Mouse (Mus musculus) CH12.LX (cell line): ENCODE data around the gene Lpcat1. TPM values are rescaled to one million over a fixed set of nuclear protein-coding genes. Genes with fewer than 3 reads are reported as not detected.

Source experiments
- DNase-seq: peaks from one replicate; pipeline ENCODE4 v3.0.0-alpha.2; 2013; ENCODE audit errors: extremely low read depth
- H3K27ac ChIP-seq: 2 replicates; pipeline ENCODE4 v1.5.1; 2012; ENCODE audit warnings: low read depth, mild to moderate bottlenecking, control low read depth, moderate library complexity; ENCODE audit not compliant: insufficient read depth
- H3K27me3 ChIP-seq: replicated peaks from 2 replicates; pipeline ENCODE3; 2012; ENCODE audit warnings: inconsistent platforms
- H3K36me3 ChIP-seq, 2 experiments: replicated peaks in 1 of 2; 2 replicates each; pipeline versions ENCODE3 to v1.6.1; 2012; ENCODE audit warnings: inconsistent platforms in 1 of 2, low read length in 1 of 2, mild to moderate bottlenecking in 1 of 2, mixed read lengths in 1 of 2, moderate library complexity in 1 of 2; ENCODE audit not compliant: control insufficient read depth in 1 of 2, insufficient read depth in 1 of 2
- H3K4me1 ChIP-seq, 2 experiments: 2 replicates each; pipeline ENCODE4 v1.6.1; 2012; ENCODE audit warnings: inconsistent platforms in 1 of 2, moderate library complexity in 1 of 2; ENCODE audit not compliant: insufficient read depth in 2 of 2, control insufficient read depth in 1 of 2
- H3K4me2 ChIP-seq: 2 replicates; pipeline ENCODE4 v1.6.1; 2012; ENCODE audit warnings: low read depth, mild to moderate bottlenecking, control low read depth; ENCODE audit not compliant: poor library complexity, insufficient read depth, severe bottlenecking
- H3K4me3 ChIP-seq, 3 experiments: fragments of 150-350 bp in 1 of 3; sonication (generic) in 1 of 3; replicated peaks in 1 of 3; 2 replicates each; pipeline versions ENCODE3 to v1.5.1; 2011 to 2012; ENCODE audit warnings: low read depth in 2 of 3, low read length in 2 of 3, mild to moderate bottlenecking in 2 of 3, moderate library complexity in 2 of 3, control low read depth in 1 of 3, improper control_type of control experiment in 1 of 3, inconsistent platforms in 1 of 3, mixed read lengths in 1 of 3; ENCODE audit not compliant: poor library complexity in 1 of 3
- H3K79me2 ChIP-seq: replicated peaks from 2 replicates; pipeline ENCODE4 v1.6.1; 2012; ENCODE audit warnings: mild to moderate bottlenecking, moderate library complexity; ENCODE audit not compliant: control insufficient read depth, poor library complexity, insufficient read depth, severe bottlenecking; ENCODE audit errors: extremely low read depth
- H3K9ac ChIP-seq: 2 replicates; pipeline ENCODE4 v1.6.1; 2012; ENCODE audit warnings: low read depth, mild to moderate bottlenecking, control low read depth, moderate library complexity; ENCODE audit not compliant: insufficient read depth
- H3K9me3 ChIP-seq: replicated peaks from 2 replicates; pipeline ENCODE3; 2012; ENCODE audit warnings: low read length, inconsistent platforms, mixed read lengths
- BHLHE40 ChIP-seq: IDR thresholded peaks from 2 replicates; pipeline ENCODE4 v1.6.1; 2011; ENCODE audit warnings: mild to moderate bottlenecking, low read depth, low read length, improper control_type of control experiment
- CTCF ChIP-seq, 2 experiments: IDR thresholded peaks in 1 of 2; conservative IDR thresholded peaks in 1 of 2; 2 replicates each; pipeline ENCODE4 v1.5.1; 2011 to 2012; ENCODE audit warnings: low read depth in 2 of 2, low read length in 2 of 2, improper control_type of control experiment in 1 of 2, inconsistent platforms in 1 of 2, mild to moderate bottlenecking in 1 of 2, moderate library complexity in 1 of 2
- EP300 ChIP-seq: IDR thresholded peaks from 2 replicates; pipeline ENCODE4 v1.6.1; 2011; ENCODE audit warnings: low read length, improper control_type of control experiment
- HCFC1 ChIP-seq: IDR thresholded peaks from 2 replicates; pipeline ENCODE4 v1.6.1; 2012; ENCODE audit warnings: low read depth, mild to moderate bottlenecking, inconsistent platforms, low read length, improper control_type of control experiment
- JUN ChIP-seq: IDR thresholded peaks from 2 replicates; pipeline ENCODE4 v1.6.1; 2011; ENCODE audit warnings: low read depth, mild to moderate bottlenecking, low read length, improper control_type of control experiment, moderate library complexity; ENCODE audit not compliant: insufficient read depth
- JUND ChIP-seq: conservative IDR thresholded peaks from 2 replicates; pipeline ENCODE4 v1.6.1; 2011; ENCODE audit warnings: low read depth, low read length, improper control_type of control experiment
- MAX ChIP-seq: IDR thresholded peaks from 2 replicates; pipeline ENCODE4 v1.6.1; 2011; ENCODE audit warnings: low read length, improper control_type of control experiment
- MAZ ChIP-seq: IDR thresholded peaks from 2 replicates; pipeline ENCODE4 v1.6.1; 2012; ENCODE audit warnings: low read depth, mild to moderate bottlenecking, inconsistent platforms, low read length, improper control_type of control experiment, moderate library complexity
- MEF2A ChIP-seq: IDR thresholded peaks from 2 replicates; pipeline ENCODE4 v1.6.1; 2014; ENCODE audit warnings: low read depth, mild to moderate bottlenecking, inconsistent platforms, low read length, improper control_type of control experiment, borderline replicate concordance
- MXI1 ChIP-seq: IDR thresholded peaks from 2 replicates; pipeline ENCODE4 v1.6.1; 2011; ENCODE audit warnings: mild to moderate bottlenecking, low read depth, low read length, improper control_type of control experiment
- MYC ChIP-seq: IDR thresholded peaks from 2 replicates; pipeline ENCODE4 v1.6.1; 2011; ENCODE audit warnings: low read depth, mild to moderate bottlenecking, improper control_type of control experiment, low read length
- NELFE ChIP-seq: IDR thresholded peaks from 2 replicates; pipeline ENCODE4 v1.6.1; 2011; ENCODE audit warnings: low read depth, low read length, improper control_type of control experiment
- NRF1 ChIP-seq: IDR thresholded peaks from 2 replicates; pipeline ENCODE4 v1.6.1; 2014; ENCODE audit warnings: low read depth, mild to moderate bottlenecking, inconsistent platforms, low read length, improper control_type of control experiment, moderate library complexity
- RAD21 ChIP-seq: IDR thresholded peaks from 2 replicates; pipeline ENCODE4 v1.6.1; 2011; ENCODE audit warnings: low read depth, mild to moderate bottlenecking, low read length, improper control_type of control experiment, moderate library complexity
- RCOR1 ChIP-seq: conservative IDR thresholded peaks from 2 replicates; pipeline ENCODE4 v1.6.1; 2012; ENCODE audit warnings: low read depth, mild to moderate bottlenecking, inconsistent platforms, low read length, improper control_type of control experiment
- SMC3 ChIP-seq: IDR thresholded peaks from 2 replicates; pipeline ENCODE4 v1.6.1; 2011; ENCODE audit warnings: low read depth, low read length, improper control_type of control experiment
- TBP ChIP-seq: conservative IDR thresholded peaks from 2 replicates; pipeline ENCODE4 v1.6.1; 2011; ENCODE audit warnings: low read depth, low read length, improper control_type of control experiment
- UBTF ChIP-seq: IDR thresholded peaks from 2 replicates; pipeline ENCODE4 v1.6.1; 2012; ENCODE audit warnings: low read depth, mild to moderate bottlenecking, inconsistent platforms, low read length, improper control_type of control experiment, moderate library complexity
- USF2 ChIP-seq: conservative IDR thresholded peaks from 2 replicates; pipeline ENCODE4 v1.6.1; 2011; ENCODE audit warnings: low read depth, low read length, improper control_type of control experiment
- ZC3H11A ChIP-seq: IDR thresholded peaks from 2 replicates; pipeline ENCODE4 v1.6.1; 2012; ENCODE audit warnings: low read depth, mild to moderate bottlenecking, inconsistent platforms, low read length, improper control_type of control experiment
- ZKSCAN1 ChIP-seq: IDR thresholded peaks from 2 replicates; pipeline ENCODE4 v1.6.1; 2012; ENCODE audit warnings: low read depth, inconsistent platforms, low read length, improper control_type of control experiment, borderline replicate concordance
- ZMIZ1 ChIP-seq: IDR thresholded peaks from 2 replicates; pipeline ENCODE4 v1.6.1; 2012; ENCODE audit warnings: low read depth, mild to moderate bottlenecking, inconsistent platforms, low read length, improper control_type of control experiment
- ZNF384 ChIP-seq: IDR thresholded peaks from 2 replicates; pipeline ENCODE4 v1.6.1; 2012; ENCODE audit warnings: low read depth, low read length, improper control_type of control experiment, inconsistent platforms
- dilution Hi-C: fragments of 300-500 bp; cut with MboI; formaldehyde crosslinking; loops from 2 replicates; pipeline ENCODE4 v1.14.3; 2020; ENCODE audit warnings: low sequenced_read_pairs; ENCODE audit not compliant: extremely low pct_unique_long_range_greater_than_20kb, extremely low pct_ligation_motif_present
- in situ Hi-C: fragments of 300-500 bp; cut with MboI; formaldehyde crosslinking; loops from 3 replicates; pipeline ENCODE4 v1.14.3; 2019; ENCODE audit warnings: low sequenced_read_pairs, low pct_ligation_motif_present, low pct_unique_long_range_greater_than_20kb, mixed read lengths
- polyA plus RNA-seq: library from polyadenylated mRNA; unstranded; fragments of >175 nt; gene quantifications from 2 replicates; pipeline ENCODE4 v1.2.1, GENCODE M21; 2012; ENCODE audit warnings: low read depth; ENCODE audit not compliant: insufficient read length
- total RNA-seq, 2 experiments: library from RNA; depleted of rRNA; stranded (reverse); fragments of 300-350 nt in 1 of 2; fragments of >200 nt in 1 of 2; gene quantifications; 2 replicates each; pipeline ENCODE4 v1.2.3; 2012 to 2014

Lpcat1 gene
- total and polyA plus RNA-seq, 3 experiments, result 22.6 to 36.9 (median 36.2) TPM

GRCm38 (mm10) chr13:73457741-73458140 lies 9.3 kb upstream of the Lpcat1 start:
- H3K79me2 ChIP-seq, result no peaks in the 10 kb centered on the region
- TF ChIP-seq NRF1 (no peak), UBTF (no peak), TBP (no peak), USF2 (no peak), JUN (no peak), JUND (no peak), ZKSCAN1 (no peak), MYC (no peak), ZC3H11A (no peak)
- dilution Hi-C loops, result no loop called here

DNA sequence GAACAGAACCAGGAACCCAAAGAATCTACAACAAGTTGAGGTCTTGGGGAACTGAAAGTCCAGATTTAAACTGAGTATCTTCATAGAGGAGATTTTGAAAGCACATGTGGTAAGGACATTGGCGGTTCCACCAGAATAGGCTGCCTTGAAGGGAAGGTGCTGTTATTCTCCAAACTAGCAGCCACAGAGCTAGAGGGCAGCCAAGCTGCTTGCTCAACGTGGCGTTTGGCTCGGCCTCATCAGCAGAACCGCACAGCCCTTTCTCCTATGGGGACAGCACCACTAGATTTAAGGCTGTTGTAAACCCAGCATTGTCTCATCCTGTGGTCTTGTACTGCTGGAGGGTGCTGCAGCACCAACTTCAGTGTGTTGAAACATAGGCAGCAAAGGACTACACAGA lies 8.3 kb upstream of the Lpcat1 start:
- Histone ChIP-seq H3K36me3 (no peaks in the 10 kb centered on the region), H3K9me3 (no peaks in the 10 kb centered on the region), H3K4me2 (no peak overlapping the region), H3K27me3 (no peaks in the 10 kb centered on the region), H3K4me1 (peaks cover 10 to 37% of the 10 kb centered on the region in 2 experiments), H3K4me3 (peak overlapping the region in 1 of 3 experiments; percentile 6), H3K9ac (no peak overlapping the region), H3K27ac (no peak overlapping the region), H3K79me2 (no peaks in the 10 kb centered on the region)
- DNase-seq, result peak; percentile 48
- in situ Hi-C loops (no loop called here), dilution Hi-C loops (no loop called here)
- no peak for TF ChIP-seq MAZ
- peak in 1 of 2 experiments; percentile 29; a peak in 1 of 4 replicates for TF ChIP-seq CTCF (conservative IDR thresholded peaks at IDR 0.05 in 1 of 2, IDR thresholded peaks at IDR 0.05 in 1 of 2; ENCODE audit: low read depth in 2 of 2, low read length in 2 of 2)
- 0 out of 2 replicates have a peak, but pooled peaks have one; percentile 13 for TF ChIP-seq BHLHE40
- TF ChIP-seq MEF2A, result no peak
- TF ChIP-seq RCOR1, result no peak
- TF ChIP-seq MYC, result no peak
- peak; percentile 29; the same call in 1 of the 2 replicates for TF ChIP-seq EP300
- TF ChIP-seq NELFE, result no peak
- TF ChIP-seq HCFC1, result no peak
- TF ChIP-seq TBP, result no peak
- TF ChIP-seq MAX, result 0 out of 2 replicates have a peak, but pooled peaks have one; percentile 45
- TF ChIP-seq ZNF384, result no peak
- TF ChIP-seq ZC3H11A, result no peak
- peak; percentile 5 for TF ChIP-seq RAD21
- no peak for TF ChIP-seq ZMIZ1
- TF ChIP-seq SMC3, result peak; percentile 13; the same call in 1 of the 2 replicates
- TF ChIP-seq MXI1, result no peak

More at GRCm38 (mm10) chr13:73457741-73458140, 9.3 kb upstream of the Lpcat1 start:
- Histone ChIP-seq H3K9me3 (no peaks in the 10 kb centered on the region), H3K9ac (no peak overlapping the region), H3K4me1 (peaks cover 10 to 37% of the 10 kb centered on the region in 2 experiments), H3K4me2 (no peak overlapping the region), H3K36me3 (no peaks in the 10 kb centered on the region), H3K4me3 (no peak overlapping the region), H3K27me3 (no peaks in the 10 kb centered on the region), H3K27ac (no peak overlapping the region)
- no peak for DNase-seq
- in situ Hi-C loops, result no loop called here
